Mouse (Mus musculus) cortical plate, adult 2 months (tissue): ENCODE data around the gene Mgp.

Source experiments
- CTCF ChIP-seq: fragments of 200-500 bp; IDR thresholded peaks from 2 replicates; pipeline ENCODE4 v1.5.1; 2011; ENCODE audit warnings: mild to moderate bottlenecking, control low read depth, low read length; ENCODE audit not compliant: insufficient read depth; ENCODE audit errors: extremely low read depth
- POLR2A ChIP-seq: fragments of 200-500 bp; IDR thresholded peaks from 2 replicates; pipeline ENCODE4 v1.6.1; 2011; ENCODE audit warnings: mild to moderate bottlenecking, low read length, control low read depth; ENCODE audit not compliant: insufficient read depth; ENCODE audit errors: extremely low read depth

GRCm38 (mm10) chr6:136847267-136847666, 28.4 kb downstream of the Mgp start:
- no peak for TF ChIP-seq CTCF
- TF ChIP-seq POLR2A: no peak
